In the genomic region with DNA sequence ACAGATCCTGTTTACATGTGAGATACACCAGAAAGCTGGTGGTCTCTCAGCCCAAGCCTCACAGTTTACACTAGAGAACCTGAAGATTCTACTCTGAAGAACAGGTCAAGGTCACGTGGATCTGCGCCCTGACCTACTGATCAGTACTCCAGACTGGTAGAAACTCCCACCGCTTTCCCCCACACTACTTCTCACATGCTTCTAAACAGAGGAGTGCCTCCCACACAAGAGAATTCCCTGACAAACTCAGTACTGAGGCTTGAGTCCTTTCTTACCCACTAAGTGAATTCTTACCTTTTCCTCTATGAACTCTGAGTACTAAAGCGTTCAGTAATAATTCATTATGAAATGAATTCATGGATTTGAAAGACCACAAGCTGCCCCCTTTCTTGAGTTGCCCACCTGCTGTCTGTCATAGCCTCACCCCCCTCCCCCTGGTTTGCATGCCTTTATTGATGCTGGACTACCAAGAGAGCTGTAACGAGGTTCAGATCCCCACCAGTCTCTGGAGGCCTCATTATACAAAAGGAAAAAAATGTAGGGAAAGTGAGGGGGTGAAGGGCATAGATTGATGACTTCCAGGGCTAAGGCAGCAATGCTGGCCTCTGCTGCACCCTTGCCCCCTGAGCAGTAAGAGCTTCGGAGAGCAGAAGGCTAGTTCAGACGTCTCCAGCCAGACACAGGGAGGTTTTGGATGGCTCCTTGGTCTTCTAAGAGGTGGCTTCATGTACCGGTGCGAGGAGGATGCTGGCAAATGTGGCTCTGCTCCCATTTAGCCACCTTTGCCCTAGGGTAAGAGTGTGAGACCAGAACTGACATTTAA, we compare ENCODE assay signal across 29 mouse cellular contexts.
DNase-seq lines count a peak whose midpoint lies in the region; ATAC-seq lines count a peak whose summit lies in the region.
"Had no signal": no experiment of that assay in that cellular context is flagged by ENCODE, and none has a peak within 500 bp of the region (broad histone marks: within the 10 kb centered on the region; RNA-seq: fewer than 3 reads in every experiment).

No protein-coding gene starts in this region.

- no peak overlapping the region for H3K9ac ChIP-seq in midbrain, embryonic 14.5 days (replicated peaks; ENCODE audit: low read length)
- H3K9ac ChIP-seq: embryonic facial prominence, embryonic 12.5 days; heart, embryonic 15.5 days; hindbrain, embryonic 15.5 days; limb, embryonic 13.5 days; lung, embryonic 15.5 days had no signal

- DNase-seq in embryo, embryonic 11 days: peak; percentile 7
- no peak for DNase-seq in embryo, embryonic 10.5 days (ENCODE audit: low spot score)
- peak; percentile 11 for DNase-seq in layer of hippocampus, adult 9-11 months
- no peak for DNase-seq in layer of hippocampus, adult 8-10 months (ENCODE audit: low spot score in 2 of 2)
- DNase-seq in right cerebral cortex, adult 18-20 months: peak; percentile 44
- no peak for DNase-seq in right cerebral cortex, postnatal 4 days
- peak; percentile 21 for DNase-seq in midbrain, embryonic 14.5 days
- DNase-seq in lung, postnatal 36 days: no peak
- DNase-seq: adrenal gland, adult 2 months; adrenal gland, postnatal 36 days; cerebellum, adult 8-10 months; cerebellum, postnatal 25 days; gastrocnemius, postnatal 14 days; kidney, adult 18-20 months; kidney, postnatal 36 days; layer of hippocampus, postnatal 36 days; lung, postnatal 4 days had no signal

- no peaks in the 10 kb centered on the region for H3K27me3 ChIP-seq in midbrain, embryonic 14.5 days (ENCODE audit: control insufficient read depth, insufficient read depth, low read length)
- H3K27me3 ChIP-seq: CH12.LX; embryonic facial prominence, embryonic 12.5 days; heart, embryonic 15.5 days; hindbrain, embryonic 15.5 days; limb, embryonic 13.5 days; lung, embryonic 15.5 days; megakaryocyte, embryonic 14.5 days had no signal

- no peaks in the 10 kb centered on the region for H3K36me3 ChIP-seq in midbrain, embryonic 14.5 days (ENCODE audit: control insufficient read depth, insufficient read depth, low read length)
- H3K36me3 ChIP-seq: embryonic facial prominence, embryonic 12.5 days; heart, embryonic 10.5 days; heart, embryonic 15.5 days; hindbrain, embryonic 15.5 days; limb, embryonic 13.5 days; lung, embryonic 15.5 days had no signal

- H3K9me3 ChIP-seq in midbrain, embryonic 14.5 days (ENCODE audit: control insufficient read depth, low read length): no peaks in the 10 kb centered on the region
- H3K9me3 ChIP-seq: embryonic facial prominence, embryonic 12.5 days; heart, embryonic 10.5 days; heart, embryonic 15.5 days; hindbrain, embryonic 15.5 days; limb, embryonic 13.5 days; lung, embryonic 15.5 days had no signal

- H3K4me1 ChIP-seq in midbrain, embryonic 14.5 days (ENCODE audit: control insufficient read depth, insufficient read depth, low read length): no peaks in the 10 kb centered on the region
- H3K4me1 ChIP-seq: embryonic facial prominence, embryonic 12.5 days; heart, embryonic 10.5 days; heart, embryonic 15.5 days; hindbrain, embryonic 15.5 days; lung, embryonic 15.5 days; megakaryocyte, embryonic 14.5 days had no signal

- no peak overlapping the region for H3K27ac ChIP-seq in midbrain, embryonic 14.5 days (replicated peaks; ENCODE audit: low read depth, low read length)
- H3K27ac ChIP-seq: embryonic facial prominence, embryonic 12.5 days; heart, embryonic 10.5 days; heart, embryonic 15.5 days; hindbrain, embryonic 15.5 days; layer of hippocampus, adult 2 months; limb, embryonic 13.5 days; lung, embryonic 15.5 days had no signal

- H3K4me3 ChIP-seq in midbrain, embryonic 14.5 days (replicated peaks; ENCODE audit: low read depth, low read length): no peak overlapping the region
- H3K4me3 ChIP-seq: embryonic facial prominence, embryonic 12.5 days; heart, embryonic 10.5 days; heart, embryonic 15.5 days; hindbrain, embryonic 15.5 days; layer of hippocampus, adult 2 months; limb, embryonic 13.5 days; lung, embryonic 15.5 days; megakaryocyte, embryonic 14.5 days had no signal

- ATAC-seq in midbrain, embryonic 14.5 days (ENCODE audit: low FRiP score, low TSS enrichment): no peak
- ATAC-seq: activated CD4-positive, CD25-positive, alpha-beta regulatory T cell, adult 4 months; forebrain, embryonic 16.5 days had no signal

- 66% methylated on average over 9 of the region's 9 CpGs for WGBS in midbrain, embryonic 14.5 days

- no peak overlapping the region for H3K4me2 ChIP-seq in midbrain, embryonic 14.5 days (ENCODE audit: low read length)
- H3K4me2 ChIP-seq: embryonic facial prominence, embryonic 12.5 days; heart, embryonic 15.5 days; hindbrain, embryonic 15.5 days; limb, embryonic 13.5 days; liver, embryonic 11.5 days; lung, embryonic 15.5 days had no signal

Comparison
In these comparisons a context has a peak if more than half of its experiments do, and no peak if none do; other contexts are left out.
1. DNase-seq: peak in embryo, embryonic 11 days (single experiment), layer of hippocampus, adult 9-11 months (single experiment), right cerebral cortex, adult 18-20 months (single experiment) and midbrain, embryonic 14.5 days (single experiment); none in embryo, embryonic 10.5 days (single experiment), layer of hippocampus, adult 8-10 months (0 of 2), right cerebral cortex, postnatal 4 days (single experiment) and lung, postnatal 36 days (single experiment).